Mouse (Mus musculus) erythroblast, embryonic 14.5 days (primary cell): ENCODE measurements around the gene Rabggtb. TPM values are rescaled to one million over a fixed set of nuclear protein-coding genes. Genes with fewer than 3 reads are reported as not detected.
"Not testable (repeated sequence)": the region's sequence is repeated elsewhere in the genome, so short reads cannot be mapped to it uniquely, and the experiment has no call there.

Experiments
- H3K27me3 ChIP-seq: 2 replicates; pipeline ENCODE4 v1.6.1; 2012; ENCODE audit warnings: inconsistent platforms; ENCODE audit not compliant: control insufficient read depth
- H3K36me3 ChIP-seq: 2 replicates; pipeline ENCODE4 v1.6.1; 2012; ENCODE audit warnings: mild to moderate bottlenecking, inconsistent platforms; ENCODE audit not compliant: control insufficient read depth
- H3K4me1 ChIP-seq: 2 replicates; pipeline ENCODE4 v1.6.1; 2012; ENCODE audit warnings: inconsistent platforms; ENCODE audit not compliant: control insufficient read depth
- H3K4me3 ChIP-seq: replicated peaks from 2 replicates; pipeline ENCODE3; 2012; ENCODE audit warnings: moderate library complexity, mild to moderate bottlenecking, inconsistent platforms
- H3K9me3 ChIP-seq: 2 replicates; pipeline ENCODE4 v1.6.1; 2012; ENCODE audit warnings: low read length, inconsistent platforms, mixed read lengths; ENCODE audit not compliant: control insufficient read depth
- GATA1 ChIP-seq: IDR thresholded peaks from 2 replicates; pipeline ENCODE4 v1.6.1; 2012; ENCODE audit warnings: low read length, inconsistent platforms, mixed read lengths
- TAL1 ChIP-seq: IDR thresholded peaks from 3 replicates; pipeline ENCODE4 v1.6.1; 2012; ENCODE audit warnings: low read length, inconsistent platforms, mixed read lengths
- polyA plus RNA-seq: library from polyadenylated mRNA; stranded (reverse); fragments of >175 nt; gene quantifications from 2 replicates; pipeline ENCODE4 v1.2.3, GENCODE M21; 2012

Rabggtb gene
- polyA plus RNA-seq, 1 experiment: 0.82 TPM

GRCm38 (mm10) chr3:153886296-153886695 is 26.5 kb downstream of the Rabggtb start:
- Histone ChIP-seq H3K4me3 (no peak overlapping the region), H3K36me3 (no peaks in the 10 kb centered on the region), H3K9me3 (no peaks in the 10 kb centered on the region), H3K4me1 (peaks cover 28% of the 10 kb centered on the region), H3K27me3 (peaks cover 15% of the 10 kb centered on the region)
- TF ChIP-seq GATA1 (no peak), TAL1 (no peak)

- no peaks in the 10 kb centered on the region for H3K36me3 ChIP-seq
- peaks cover 14% of the 10 kb centered on the region for H3K27me3 ChIP-seq
- no peak overlapping the region for H3K4me3 ChIP-seq
- TF ChIP-seq GATA1 (no peak), TAL1 (no peak)
- H3K9me3 ChIP-seq: no peaks in the 10 kb centered on the region
- H3K4me1 ChIP-seq: peaks cover 2% of the 10 kb centered on the region; the same call in 1 of the 2 replicates
Observed at GRCm38 (mm10) chr3:153871396-153871795, 41.4 kb downstream of the Rabggtb start.

GRCm38 (mm10) chr3:153867149-153868136 is 45.4 kb downstream of the Rabggtb start:
- TF ChIP-seq TAL1 (no peak), GATA1 (no peak)
- Histone ChIP-seq H3K4me3 (no peak overlapping the region), H3K9me3 (no peaks in the 10 kb centered on the region), H3K36me3 (no peaks in the 10 kb centered on the region), H3K27me3 (no peaks in the 10 kb centered on the region), H3K4me1 (peaks cover 11% of the 10 kb centered on the region)

- H3K4me1 ChIP-seq: peaks cover 23% of the 10 kb centered on the region
- H3K27me3 ChIP-seq: no peaks in the 10 kb centered on the region
- no peaks in the 10 kb centered on the region for H3K36me3 ChIP-seq
- no peak overlapping the region for H3K4me3 ChIP-seq
- no peak for TF ChIP-seq GATA1
- no peak for TF ChIP-seq TAL1
- H3K9me3 ChIP-seq: no peaks in the 10 kb centered on the region
Observed at GRCm38 (mm10) chr3:153864636-153865429, 48.0 kb downstream of the Rabggtb start.

- H3K4me3 ChIP-seq: no peak overlapping the region
- no peaks in the 10 kb centered on the region for H3K9me3 ChIP-seq
- no peaks in the 10 kb centered on the region for H3K36me3 ChIP-seq
- H3K27me3 ChIP-seq: no peaks in the 10 kb centered on the region
- peaks cover 31% of the 10 kb centered on the region for H3K4me1 ChIP-seq
- TF ChIP-seq TAL1 (no peak), GATA1 (no peak)
Observed at GRCm38 (mm10) chr3:153863816-153864215, 49.0 kb downstream of the Rabggtb start.

- not testable (repeated sequence) for H3K36me3 ChIP-seq, H3K27me3 ChIP-seq, H3K4me3 ChIP-seq, H3K9me3 ChIP-seq
- peaks cover 48% of the 10 kb centered on the region for H3K4me1 ChIP-seq
Observed at GRCm38 (mm10) chr3:153860392-153860791, 52.4 kb downstream of the Rabggtb start.

GRCm38 (mm10) chr3:153858350-153859001 is 54.3 kb downstream of the Rabggtb start:
- Histone ChIP-seq H3K27me3 (no peaks in the 10 kb centered on the region), H3K4me1 (peaks cover 57% of the 10 kb centered on the region), H3K4me3 (no peak overlapping the region), H3K9me3 (no peaks in the 10 kb centered on the region), H3K36me3 (peaks cover 11% of the 10 kb centered on the region)
- TF ChIP-seq TAL1: no peak
- no peak for TF ChIP-seq GATA1

Other genes with a start within 250 kb of the Rabggtb start
- gene St6galnac3, start 187.8 kb downstream of the Rabggtb start, polyA plus RNA-seq: 0.09 and 0.17 TPM in 2 replicates
- not detected in 2 replicates for gene Asb17, start 68.8 kb downstream of the Rabggtb start, polyA plus RNA-seq
- gene Msh4, start 6.9 kb downstream of the Rabggtb start, polyA plus RNA-seq: not detected in 2 replicates
- gene Acadm, start 31.6 kb upstream of the Rabggtb start, polyA plus RNA-seq: 0.07 and 0.27 TPM in 2 replicates
- 0.01 TPM in 1 of 2 replicates, not detected in the other for gene Slc44a5, start 60.4 kb upstream of the Rabggtb start, polyA plus RNA-seq